Mouse (Mus musculus) embryonic facial prominence, embryonic 11.5 days (tissue): ENCODE data around the gene Topaz1. TPM values are rescaled to one million over a fixed set of nuclear protein-coding genes. Genes with fewer than 3 reads are reported as not detected.

Experiments
- ATAC-seq: fragments of 200-750 bp; cut with Nextera tagmentation; replicated peaks from 2 replicates; pipeline ENCODE4 v1.8.0; 2017; ENCODE audit warnings: low read depth; ENCODE audit not compliant: insufficient number of reproducible peaks, low FRiP score, low TSS enrichment
- DNase-seq: peaks from one replicate; pipeline ENCODE4 v3.0.0-alpha.2; 2015; ENCODE audit warnings: low spot score
- H3K27ac ChIP-seq: fragments of 300-500 bp; sonication (generic); replicated peaks from 2 replicates; pipeline ENCODE4 v1.5.1; 2014; ENCODE audit warnings: mild to moderate bottlenecking, low read depth, low read length, control low read depth
- H3K27me3 ChIP-seq: fragments of 300-500 bp; sonication (generic); 2 replicates; pipeline ENCODE4 v1.6.1; 2014; ENCODE audit warnings: mild to moderate bottlenecking, low read length, moderate library complexity, mixed read lengths; ENCODE audit not compliant: control insufficient read depth, insufficient read depth
- H3K36me3 ChIP-seq: fragments of 300-500 bp; sonication (generic); replicated peaks from 2 replicates; pipeline ENCODE4 v1.6.1; 2014; ENCODE audit warnings: low read depth, mild to moderate bottlenecking, low read length, moderate library complexity, mixed read lengths; ENCODE audit not compliant: control insufficient read depth, insufficient read depth
- H3K4me1 ChIP-seq: fragments of 300-500 bp; sonication (generic); 2 replicates; pipeline ENCODE4 v1.6.1; 2014; ENCODE audit warnings: low read length, mixed read lengths; ENCODE audit not compliant: control insufficient read depth, insufficient read depth
- H3K4me2 ChIP-seq: fragments of 300-500 bp; sonication (generic); 2 replicates; pipeline ENCODE4 v1.6.1; 2014; ENCODE audit warnings: low read depth, mild to moderate bottlenecking, control low read depth, low read length, moderate library complexity
- H3K4me3 ChIP-seq: fragments of 300-500 bp; sonication (generic); 2 replicates; pipeline ENCODE4 v1.5.1; 2014; ENCODE audit warnings: low read depth, low read length, control low read depth
- H3K9ac ChIP-seq: fragments of 300-500 bp; sonication (generic); replicated peaks from 2 replicates; pipeline ENCODE4 v1.6.1; 2014; ENCODE audit warnings: mild to moderate bottlenecking, control low read depth, low read length
- H3K9me3 ChIP-seq: fragments of 300-500 bp; sonication (generic); replicated peaks from 2 replicates; pipeline ENCODE4 v1.6.1; 2016; ENCODE audit warnings: mild to moderate bottlenecking, low read length, inconsistent platforms, mixed read lengths; ENCODE audit not compliant: control insufficient read depth
- WGBS: fragments of 180-500 bp; shearing (Covaris S2); extraction: QIAGEN DNeasy Blood & Tissue Kit; methylation state at CpG from one replicate; pipeline ENCODE4 v1.1.7; 2014; 5-methylcytosine and 5-hydroxymethylcytosine counted together
- polyA plus RNA-seq: library from polyadenylated mRNA; unstranded; fragments of >200 nt; fragmentation: Nextera tagmentation; extraction: Ambion mirVana; gene quantifications from 2 replicates; pipeline ENCODE4 v1.2.1, GENCODE M21; 2014

Topaz1 gene
- polyA plus RNA-seq = not detected in 2 replicates

GRCm38 (mm10) chr9:122747060-122747459 is at the start of gene Topaz1:
Topaz1 (plus strand) TSS chr9:122747346.
- Histone ChIP-seq H3K27me3 (no peaks in the 10 kb centered on the region), H3K4me1 (no peaks in the 10 kb centered on the region), H3K9me3 (no peaks in the 10 kb centered on the region), H3K4me3 (no peak within 1 kb of the TSS), H3K36me3 (no peaks in the 10 kb centered on the region), H3K4me2 (no peak within 1 kb of the TSS), H3K9ac (no peak within 1 kb of the TSS), H3K27ac (no peak within 1 kb of the TSS)
- WGBS = 73% methylated on average over 28 of the region's 28 CpGs
- ATAC-seq (no peak), DNase-seq (no peak)

DNA sequence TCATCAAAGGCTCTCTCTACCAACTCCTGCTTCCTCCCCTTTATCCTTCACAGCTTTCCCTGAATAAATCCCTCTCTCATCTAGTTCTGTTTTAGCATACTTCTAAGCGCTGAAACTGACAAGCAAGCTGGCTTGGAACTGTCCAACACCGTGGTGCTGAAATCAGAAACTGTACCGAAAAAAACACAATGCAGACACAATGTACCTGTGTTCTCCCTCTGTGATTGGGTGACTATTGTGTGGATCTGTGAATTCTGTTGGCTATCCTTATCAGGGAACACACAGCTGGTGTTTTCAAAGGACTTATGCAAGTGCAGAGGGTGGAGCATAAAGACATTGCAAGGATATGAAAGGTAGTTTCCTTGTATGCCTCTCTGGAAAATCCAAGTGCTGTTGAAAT is 45.3 kb upstream of the Topaz1 start:
- peak; percentile 76 for DNase-seq
- 3% methylated on average over 3 of the region's 3 CpGs for WGBS

DNA sequence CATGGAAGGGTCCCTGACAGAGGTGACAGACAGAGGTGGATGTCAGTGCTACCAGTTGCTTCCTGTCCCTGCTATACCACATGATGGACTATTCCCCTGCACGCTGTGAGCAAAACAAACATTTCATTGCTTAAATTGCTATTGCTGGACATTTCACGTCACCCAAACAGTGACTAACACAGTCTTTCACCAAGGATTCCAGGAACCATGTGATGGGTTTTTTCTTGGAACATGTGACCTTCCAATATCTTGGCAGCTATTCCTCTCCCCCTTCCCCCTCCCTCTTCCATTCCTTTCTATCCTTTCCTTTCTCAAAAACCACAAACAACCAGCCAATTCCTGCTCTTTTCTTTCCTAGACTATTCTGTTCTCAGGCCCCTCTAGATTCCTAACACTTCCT is 33.3 kb upstream of the Topaz1 start:
- WGBS = 53% methylated on average over 2 of the region's 2 CpGs

More for the DNA sequence above, 45.3 kb upstream of the Topaz1 start:
- Histone ChIP-seq H3K27me3 (no peaks in the 10 kb centered on the region), H3K27ac (no peak overlapping the region), H3K9ac (no peak overlapping the region), H3K36me3 (no peaks in the 10 kb centered on the region), H3K4me2 (no peak overlapping the region), H3K4me3 (no peak overlapping the region), H3K4me1 (no peaks in the 10 kb centered on the region), H3K9me3 (no peaks in the 10 kb centered on the region)
- no peak for ATAC-seq

GRCm38 (mm10) chr9:122715046-122715445 is 32.1 kb upstream of the Topaz1 start:
- no peaks in the 10 kb centered on the region for H3K27me3 ChIP-seq
- no peaks in the 10 kb centered on the region for H3K4me1 ChIP-seq
- H3K4me2 ChIP-seq = no peak overlapping the region
- H3K4me3 ChIP-seq = no peak overlapping the region
- no peaks in the 10 kb centered on the region for H3K36me3 ChIP-seq
- no peak overlapping the region for H3K9ac ChIP-seq
- no peak for DNase-seq
- no peak for ATAC-seq
- no peak overlapping the region for H3K27ac ChIP-seq
- H3K9me3 ChIP-seq = no peaks in the 10 kb centered on the region
- 84% methylated on average over 2 of the region's 2 CpGs for WGBS

More for the DNA sequence above, 33.3 kb upstream of the Topaz1 start:
- Histone ChIP-seq H3K4me2 (no peak overlapping the region), H3K36me3 (no peaks in the 10 kb centered on the region), H3K27me3 (no peaks in the 10 kb centered on the region), H3K4me1 (no peaks in the 10 kb centered on the region), H3K27ac (no peak overlapping the region), H3K9me3 (no peaks in the 10 kb centered on the region), H3K4me3 (no peak overlapping the region), H3K9ac (no peak overlapping the region)
- no peak for DNase-seq
- no peak for ATAC-seq

- H3K4me2 ChIP-seq = no peak overlapping the region
- no peak overlapping the region for H3K4me3 ChIP-seq
- ATAC-seq (no peak), DNase-seq (no peak)
- WGBS = 13% methylated on average over 7 of the region's 7 CpGs
- H3K9me3 ChIP-seq = no peaks in the 10 kb centered on the region
- H3K27ac ChIP-seq = no peak overlapping the region
- no peaks in the 10 kb centered on the region for H3K4me1 ChIP-seq
- H3K27me3 ChIP-seq = no peaks in the 10 kb centered on the region
- H3K36me3 ChIP-seq = no peaks in the 10 kb centered on the region
- H3K9ac ChIP-seq = no peak overlapping the region
Measured at GRCm38 (mm10) chr9:122716131-122716921, 30.8 kb upstream of the Topaz1 start.

- Histone ChIP-seq H3K9ac (no peak overlapping the region), H3K36me3 (no peaks in the 10 kb centered on the region), H3K4me3 (no peak overlapping the region), H3K27ac (no peak overlapping the region), H3K27me3 (no peaks in the 10 kb centered on the region), H3K4me2 (no peak overlapping the region), H3K9me3 (no peaks in the 10 kb centered on the region), H3K4me1 (no peaks in the 10 kb centered on the region)
- ATAC-seq (no peak), DNase-seq (no peak)
- WGBS = 18% methylated on average over 4 of the region's 4 CpGs
Measured at GRCm38 (mm10) chr9:122722296-122722695, 24.9 kb upstream of the Topaz1 start.

GRCm38 (mm10) chr9:122725046-122725765 is 21.9 kb upstream of the Topaz1 start:
- Histone ChIP-seq H3K4me3 (no peak overlapping the region), H3K27ac (no peak overlapping the region), H3K9ac (no peak overlapping the region), H3K4me1 (no peaks in the 10 kb centered on the region), H3K4me2 (no peak overlapping the region), H3K9me3 (no peaks in the 10 kb centered on the region), H3K36me3 (no peaks in the 10 kb centered on the region), H3K27me3 (no peaks in the 10 kb centered on the region)
- WGBS = 34% methylated on average over 22 of the region's 22 CpGs
- ATAC-seq = no peak
- DNase-seq = no peak

DNA sequence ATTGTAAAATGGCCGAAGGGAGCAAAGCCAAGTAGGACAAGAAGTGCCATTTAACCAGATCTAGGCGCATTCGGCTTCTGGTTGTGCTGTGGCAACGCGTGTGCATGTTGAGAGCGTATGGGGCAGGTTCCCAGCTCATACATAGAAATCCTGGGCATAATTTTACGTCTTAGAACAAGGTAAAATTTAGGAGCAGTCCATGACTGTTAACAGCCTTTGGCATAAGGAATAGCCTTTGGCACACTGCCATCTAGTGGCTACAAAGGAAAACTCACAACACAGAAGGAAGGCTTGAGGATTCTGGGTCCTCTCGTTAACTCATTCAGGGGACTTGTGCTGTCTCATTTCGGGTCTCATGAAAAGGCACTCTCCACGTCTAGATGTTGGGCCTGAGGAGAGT is 17.6 kb upstream of the Topaz1 start:
- Histone ChIP-seq H3K4me1 (no peaks in the 10 kb centered on the region), H3K36me3 (no peaks in the 10 kb centered on the region), H3K9ac (no peak overlapping the region), H3K27ac (no peak overlapping the region), H3K27me3 (no peaks in the 10 kb centered on the region), H3K9me3 (no peaks in the 10 kb centered on the region), H3K4me3 (no peak overlapping the region), H3K4me2 (no peak overlapping the region)
- 19% methylated on average over 10 of the region's 10 CpGs for WGBS
- ATAC-seq = no peak
- DNase-seq = peak; percentile 76
